Mouse (Mus musculus) ES-Bruce4 (cell line): ENCODE results near the gene Hist1h2bk. TPM values are rescaled to one million over a fixed set of nuclear protein-coding genes. Genes with fewer than 3 reads are reported as not detected.
A peak's percentile ranks its signal among the peaks of the same experiment; 100 is the strongest.

Source experiments
- H3K27ac ChIP-seq: 2 replicates; pipeline ENCODE4 v1.5.1; 2012; ENCODE audit warnings: low read length, inconsistent platforms; ENCODE audit not compliant: insufficient read depth
- H3K27me3 ChIP-seq: 2 replicates; pipeline ENCODE4 v1.6.1; 2012; ENCODE audit warnings: mild to moderate bottlenecking, low read length, inconsistent platforms; ENCODE audit not compliant: control insufficient read depth, poor library complexity, insufficient read depth, severe bottlenecking
- H3K36me3 ChIP-seq: 2 replicates; pipeline ENCODE4 v1.6.1; 2012; ENCODE audit warnings: inconsistent platforms, mild to moderate bottlenecking, low read length, moderate library complexity; ENCODE audit not compliant: control insufficient read depth, poor library complexity, insufficient read depth, severe bottlenecking
- H3K4me1 ChIP-seq: one replicate; pipeline ENCODE4 v1.8.1; 2011; ENCODE audit warnings: low read length; ENCODE audit not compliant: control insufficient read depth, insufficient read depth
- H3K4me3 ChIP-seq: 2 replicates; pipeline ENCODE4 v1.5.1; 2011; ENCODE audit warnings: low read depth, mild to moderate bottlenecking, low read length
- H3K9ac ChIP-seq: 2 replicates; pipeline ENCODE4 v1.6.1; 2012; ENCODE audit warnings: low read depth, mild to moderate bottlenecking, inconsistent platforms; ENCODE audit not compliant: poor library complexity, severe bottlenecking
- H3K9me3 ChIP-seq: replicated peaks from 2 replicates; pipeline ENCODE4 v1.6.1; 2012; ENCODE audit warnings: mild to moderate bottlenecking, low read length, inconsistent platforms; ENCODE audit not compliant: control insufficient read depth, poor library complexity, insufficient read depth, severe bottlenecking
- CTCF ChIP-seq: IDR thresholded peaks from one replicate; pipeline ENCODE4 v1.8.1; 2011; ENCODE audit warnings: low read depth, low read length
- EP300 ChIP-seq: IDR thresholded peaks from 2 replicates; pipeline ENCODE4 v1.6.1; 2011; ENCODE audit warnings: low read depth, low read length; ENCODE audit not compliant: insufficient read depth
- POLR2A ChIP-seq: IDR thresholded peaks from one replicate; pipeline ENCODE4 v1.8.1; 2011; ENCODE audit warnings: low read length; ENCODE audit not compliant: insufficient read depth
- polyA plus RNA-seq: library from polyadenylated mRNA; stranded (reverse); fragments of >200 nt; gene quantifications from 2 replicates; pipeline ENCODE4 v1.2.4, GENCODE M21; 2011; ENCODE audit warnings: low read depth; ENCODE audit not compliant: missing spikeins, insufficient read depth, insufficient read length

Hist1h2bk gene
- polyA plus RNA-seq, 1 experiment = 54.4 TPM

DNA sequence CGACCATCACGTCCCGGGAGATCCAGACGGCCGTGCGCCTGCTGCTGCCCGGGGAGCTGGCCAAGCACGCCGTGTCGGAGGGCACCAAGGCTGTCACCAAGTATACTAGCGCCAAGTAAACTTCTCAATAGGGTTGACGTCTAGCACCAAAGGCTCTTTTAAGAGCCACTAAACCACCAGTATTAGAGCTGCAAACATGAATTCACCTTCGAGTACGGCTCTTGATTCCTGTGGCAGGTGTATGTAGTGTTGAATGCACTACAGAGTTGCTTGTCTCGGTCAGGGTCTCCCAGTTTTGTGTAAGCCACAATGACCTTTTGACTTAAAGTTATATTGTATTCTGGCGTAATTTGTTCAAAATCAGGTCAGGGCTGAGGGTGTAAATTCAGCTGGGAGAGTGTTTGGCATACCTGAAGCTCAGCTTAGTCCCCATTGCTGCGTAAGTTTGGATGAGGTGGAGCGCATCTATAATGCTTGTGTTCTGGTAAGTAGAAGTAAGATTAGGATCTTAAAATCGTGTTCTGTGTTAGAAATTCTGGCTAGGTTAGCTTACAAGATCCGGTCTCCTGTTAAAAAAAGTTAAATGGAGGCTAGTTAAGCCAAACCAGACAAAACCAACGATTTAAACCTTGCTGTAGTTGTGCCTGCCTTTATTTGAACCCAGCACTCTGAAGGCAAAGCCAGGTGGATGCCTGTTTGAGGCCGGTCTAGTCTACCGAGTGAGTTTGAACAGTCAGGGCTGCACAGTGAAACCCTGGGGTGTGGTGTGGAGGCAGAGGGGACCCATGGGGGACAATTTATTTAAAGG, 683 bp downstream of the Hist1h2bk start:
- Histone ChIP-seq H3K36me3 (no peaks in the 10 kb centered on the region), H3K27ac (peak overlapping the region; percentile 98)

DNA sequence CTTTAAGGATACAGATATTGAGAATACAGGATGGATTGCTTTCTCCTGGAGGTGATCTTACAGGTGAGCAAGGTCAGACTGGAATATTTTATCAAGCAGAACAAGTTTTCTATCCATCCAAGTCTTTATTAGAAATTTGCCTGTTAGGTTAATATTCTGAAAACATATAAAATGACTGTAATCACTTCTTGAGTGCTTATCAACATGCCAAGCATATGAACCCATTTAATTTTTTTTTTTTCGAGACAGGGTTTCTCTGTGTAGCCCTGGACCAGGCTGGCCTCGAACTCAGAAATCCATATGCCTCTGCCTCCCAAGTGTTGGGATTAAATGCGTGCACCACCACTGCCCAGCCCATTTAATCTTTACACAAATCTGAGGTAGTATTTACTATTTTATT, 1.3 kb downstream of the Hist1h2bk start:
- Histone ChIP-seq H3K36me3 (no peaks in the 10 kb centered on the region), H3K27me3 (no peaks in the 10 kb centered on the region), H3K27ac (peak overlapping the region; percentile 98), H3K4me3 (no peak overlapping the region), H3K9ac (peak overlapping the region; percentile 98), H3K4me1 (no peaks in the 10 kb centered on the region), H3K9me3 (no peaks in the 10 kb centered on the region)
- TF ChIP-seq EP300 (no peak), POLR2A (no peak), CTCF (no peak)

More for the DNA sequence above, 683 bp downstream of the Hist1h2bk start:
- peak overlapping the region; percentile 64 for H3K4me3 ChIP-seq
- no peaks in the 10 kb centered on the region for H3K4me1 ChIP-seq
- no peaks in the 10 kb centered on the region for H3K27me3 ChIP-seq
- TF ChIP-seq CTCF (no peak), POLR2A (peak; percentile 77)
- peak overlapping the region; percentile 98 for H3K9ac ChIP-seq
- no peaks in the 10 kb centered on the region for H3K9me3 ChIP-seq

DNA sequence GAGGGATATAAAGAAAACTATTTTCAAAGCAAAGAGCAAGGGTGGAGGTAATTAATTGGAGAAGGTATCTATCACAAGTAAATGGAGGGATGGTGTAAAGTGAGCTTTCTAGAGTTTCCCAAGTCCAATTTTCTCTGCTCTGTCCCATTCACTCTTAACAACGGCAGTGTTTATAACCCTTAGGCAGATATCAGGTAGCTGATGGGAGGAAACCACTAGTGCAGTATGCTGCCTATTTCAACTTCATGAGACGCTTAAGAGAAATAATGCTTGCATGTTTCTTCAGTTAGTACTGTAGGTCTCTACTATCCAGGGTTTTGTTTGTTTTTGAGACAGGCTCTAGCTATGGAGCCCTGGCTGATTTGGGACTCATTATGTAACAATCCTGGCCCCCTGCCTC, 1.7 kb downstream of the Hist1h2bk start:
- Histone ChIP-seq H3K27ac (no peak overlapping the region), H3K4me1 (no peaks in the 10 kb centered on the region), H3K9ac (peak overlapping the region; percentile 98), H3K4me3 (no peak overlapping the region), H3K27me3 (no peaks in the 10 kb centered on the region), H3K36me3 (no peaks in the 10 kb centered on the region), H3K9me3 (no peaks in the 10 kb centered on the region)
- TF ChIP-seq POLR2A = no peak

DNA sequence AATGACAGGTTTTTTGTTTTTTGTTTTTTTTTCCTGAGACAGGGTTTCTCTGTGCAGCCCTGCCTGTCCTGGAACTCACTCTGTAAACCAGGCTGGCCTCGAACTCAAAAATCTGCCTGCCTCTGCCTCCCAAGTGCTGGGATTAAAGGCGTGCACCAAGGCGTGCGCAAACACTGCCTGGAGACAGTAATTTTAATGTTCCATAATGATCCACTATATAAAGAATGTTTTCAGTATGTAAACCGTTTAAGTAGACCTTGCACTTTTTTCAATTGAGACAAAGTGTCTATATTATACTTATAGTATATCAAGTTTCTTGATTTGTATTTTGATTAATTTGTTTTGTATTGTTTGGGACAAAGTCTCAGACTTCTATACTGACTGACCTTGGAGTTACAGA, 3.7 kb downstream of the Hist1h2bk start:
- no peak for TF ChIP-seq POLR2A
- TF ChIP-seq CTCF = no peak
- no peak for TF ChIP-seq EP300
- Histone ChIP-seq H3K9ac (0 out of 2 replicates have a peak overlapping the region, but pooled peaks have one; percentile 80), H3K27ac (peak overlapping the region; percentile 65; the same call in 1 of the 2 replicates), H3K9me3 (no peaks in the 10 kb centered on the region), H3K27me3 (no peaks in the 10 kb centered on the region), H3K4me3 (no peak overlapping the region), H3K4me1 (no peaks in the 10 kb centered on the region), H3K36me3 (no peaks in the 10 kb centered on the region)

DNA sequence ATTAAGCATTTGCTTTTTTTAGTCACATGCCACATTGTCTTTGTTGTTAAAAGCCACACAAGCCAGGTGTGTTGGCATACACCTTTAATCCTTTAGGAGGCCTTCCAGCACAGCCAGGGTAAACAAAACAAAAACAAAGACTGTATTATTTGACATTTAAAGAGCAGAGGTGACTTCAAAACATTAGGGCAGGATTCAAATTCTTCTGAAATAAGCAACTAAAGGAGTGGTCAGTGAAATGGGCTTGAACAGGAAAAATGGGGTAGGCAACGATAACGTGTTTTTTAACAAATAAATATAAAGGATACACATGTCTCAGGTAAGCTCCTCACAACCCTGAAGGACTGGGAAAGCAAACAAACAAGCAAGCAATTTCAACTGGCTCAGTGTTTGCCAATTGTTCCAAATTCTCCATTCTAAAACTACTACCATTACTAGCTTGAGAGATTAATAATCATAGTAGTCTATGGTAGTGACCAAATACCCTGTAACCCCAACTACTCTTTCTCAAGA, 4.3 kb downstream of the Hist1h2bk start:
- Histone ChIP-seq H3K9me3 (no peaks in the 10 kb centered on the region), H3K27ac (peak overlapping the region; percentile 69), H3K36me3 (no peaks in the 10 kb centered on the region), H3K4me3 (peak overlapping the region; percentile 66), H3K27me3 (no peaks in the 10 kb centered on the region), H3K9ac (peak overlapping the region; percentile 80), H3K4me1 (no peaks in the 10 kb centered on the region)
- TF ChIP-seq CTCF = no peak
- no peak for TF ChIP-seq POLR2A
- no peak for TF ChIP-seq EP300

DNA sequence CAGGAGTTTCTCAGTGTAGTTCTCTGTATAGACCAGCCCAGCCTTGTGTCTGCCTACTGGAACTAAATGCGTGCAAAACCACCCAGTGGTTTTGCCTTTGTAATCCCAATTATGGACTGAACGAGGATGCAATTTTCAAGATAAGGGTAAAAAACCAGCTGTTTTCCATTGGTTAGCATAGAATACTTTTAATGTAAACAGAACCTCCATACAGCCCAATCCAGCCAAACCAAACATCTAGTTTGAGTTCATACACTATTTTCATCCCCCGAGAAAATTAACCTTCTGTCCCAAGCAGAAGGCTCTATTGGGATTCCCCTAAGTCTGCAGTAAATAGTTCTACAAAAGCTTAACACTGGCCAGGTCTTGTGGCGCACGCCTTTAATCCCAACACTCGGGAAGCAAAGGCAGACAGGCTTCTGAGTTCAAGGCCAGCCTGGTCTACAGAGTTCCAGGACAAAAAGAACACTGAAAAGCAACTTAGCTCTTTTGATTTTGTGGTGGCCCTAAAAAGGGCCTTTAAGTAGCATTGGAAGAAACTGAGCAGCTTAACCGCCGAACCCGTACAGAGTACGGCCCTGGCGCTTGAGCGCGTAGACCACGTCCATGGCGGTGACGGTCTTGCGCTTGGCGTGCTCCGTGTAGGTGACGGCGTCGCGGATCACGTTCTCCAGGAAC, 4.9 kb downstream of the Hist1h2bk start:
- H3K27ac ChIP-seq = peak overlapping the region; percentile 69
- H3K4me1 ChIP-seq = no peaks in the 10 kb centered on the region
- H3K9me3 ChIP-seq = no peaks in the 10 kb centered on the region
- no peaks in the 10 kb centered on the region for H3K36me3 ChIP-seq
- H3K27me3 ChIP-seq = no peaks in the 10 kb centered on the region
- peak overlapping the region; percentile 66 for H3K4me3 ChIP-seq
- TF ChIP-seq POLR2A (peak; percentile 43), EP300 (no peak)
- peak overlapping the region; percentile 80 for H3K9ac ChIP-seq
